8 mouse cellular contexts compared by ENCODE assay signal in the genomic region with DNA sequence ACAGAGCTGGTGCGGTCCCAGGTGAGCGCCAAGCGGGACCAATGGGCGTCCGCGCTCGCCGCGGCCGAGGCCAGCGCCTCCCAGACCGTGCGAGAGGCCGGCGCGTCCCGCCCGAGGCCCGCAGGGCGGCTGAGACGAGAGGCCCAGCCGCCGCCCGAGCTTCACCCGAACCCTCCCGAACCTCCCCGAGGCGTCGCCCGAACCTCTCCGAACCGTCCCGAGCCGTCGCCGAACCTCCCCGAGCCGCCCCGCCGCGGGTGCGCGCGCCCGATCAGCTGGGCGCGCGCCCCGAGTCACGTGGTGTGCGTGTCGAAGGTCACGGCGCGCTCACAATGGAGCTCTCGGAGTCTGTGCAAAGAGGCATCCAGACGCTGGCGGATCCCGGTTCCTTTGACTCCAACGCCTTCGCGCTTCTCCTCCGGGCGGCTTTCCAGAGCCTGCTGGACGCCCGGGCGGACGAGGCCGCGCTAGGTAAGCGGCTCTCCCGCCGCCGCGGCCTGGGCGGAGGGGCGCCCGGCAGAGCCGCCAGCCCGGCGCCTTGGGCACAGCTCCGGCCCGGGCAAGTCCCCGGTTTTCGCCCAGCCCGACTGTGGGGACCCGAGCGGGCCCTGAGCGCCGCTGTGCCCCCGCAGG. TPM values are rescaled to one million over a fixed set of nuclear protein-coding genes. Genes with fewer than 3 reads are reported as not detected.
DNase-seq lines count a peak whose midpoint lies in the region; ATAC-seq and TF ChIP-seq lines count a peak whose summit lies in the region.

TSS of gene Commd3 (plus strand) at position 252 of the 633 bp plus-strand sequence.

- H3K4me2 ChIP-seq in hindbrain, postnatal 0 days (ENCODE audit: low read depth, low read length): peak within 1 kb of the TSS; percentile 83

- whole genome bisulfite sequencing in hindbrain, postnatal 0 days: 1% methylated on average over 76 of the region's 91 CpGs

- no peaks in the 10 kb centered on the region for H3K9me3 ChIP-seq in hindbrain, postnatal 0 days (ENCODE audit: low read length)
- H3K9me3 ChIP-seq in megakaryocyte, embryonic 14.5 days: no peaks in the 10 kb centered on the region

- peak within 1 kb of the TSS; percentile 96 for H3K27ac ChIP-seq in hindbrain, postnatal 0 days

- no peaks in the 10 kb centered on the region for H3K36me3 ChIP-seq in hindbrain, postnatal 0 days (ENCODE audit: insufficient read depth, low read length)
- peaks cover 13% of the 10 kb centered on the region for H3K36me3 ChIP-seq in megakaryocyte, embryonic 14.5 days (replicated peaks; ENCODE audit: low read length)

- H3K9ac ChIP-seq in hindbrain, postnatal 0 days (replicated peaks; ENCODE audit: low read length): peak within 1 kb of the TSS; percentile 91

- DNase-seq in ZHBTc4 (ENCODE audit: low read depth, low spot score): peak; percentile 92
- peak; percentile 89 to 90 for DNase-seq in gastrocnemius, adult 8-10 months (ENCODE audit: low spot score in 2 of 2)
- DNase-seq in hindbrain, postnatal 0 days (ENCODE audit: low spot score): peak; percentile 97
- peak; percentile 79 to 96 for DNase-seq in left cerebral cortex, adult 9 months (ENCODE audit: low spot score in 2 of 2)
- DNase-seq in right cerebral cortex, adult 2 months (ENCODE audit: low spot score in 2 of 2): peak; percentile 94 to 95
- peak; percentile 92 for DNase-seq in urinary bladder, postnatal 10 days (ENCODE audit: low spot score)

- no peaks in the 10 kb centered on the region for H3K27me3 ChIP-seq in hindbrain, postnatal 0 days (ENCODE audit: insufficient read depth, low read length)
- H3K27me3 ChIP-seq in megakaryocyte, embryonic 14.5 days (replicated peaks): peaks cover 3% of the 10 kb centered on the region

- ATAC-seq in common myeloid progenitor, adult 5-6 weeks (replicated peaks; ENCODE audit: low read depth, poor library complexity, severe bottlenecking): peak; percentile 73
- peak; percentile 95 for ATAC-seq in hindbrain, postnatal 0 days

- no peak for TF ChIP-seq CTCF in hindbrain, postnatal 0 days (IDR thresholded peaks at IDR 0.05; ENCODE audit: low read depth)

- no peaks in the 10 kb centered on the region for H3K4me1 ChIP-seq in hindbrain, postnatal 0 days (ENCODE audit: insufficient read depth, low read length)
- peaks cover 15% of the 10 kb centered on the region; the same call in 1 of the 2 replicates for H3K4me1 ChIP-seq in megakaryocyte, embryonic 14.5 days

- peak within 1 kb of the TSS; percentile 62 for H3K4me3 ChIP-seq in hindbrain, postnatal 0 days (ENCODE audit: low read length)
- peak within 1 kb of the TSS; percentile 96 for H3K4me3 ChIP-seq in megakaryocyte, embryonic 14.5 days (replicated peaks)

RNA-seq across cellular contexts. Expression of gene Commd3, which starts in this region (rescaled TPM):
- total RNA-seq in common myeloid progenitor, adult 5-6 weeks (2017): 204 and 213 TPM in 2 replicates
- total RNA-seq in gastrocnemius, adult 8-10 months (2022): 100 to 1,000 TPM in 1 of 4 experiments, 10 to 100 TPM in 3; 93.3 to 100 (median 94.8) TPM
- total RNA-seq in hindbrain, postnatal 0 days (2014; rRNA removed): 137 and 185 TPM in 2 replicates
- 187 and 191 TPM in 2 replicates for polyA plus RNA-seq in hindbrain, postnatal 0 days (2015; fragmentation: Nextera tagmentation; extraction: Ambion mirVana)
- polyA plus RNA-seq in megakaryocyte, embryonic 14.5 days (2012; ENCODE audit: insufficient read depth, low replicate concordance): 48.7 and 223 TPM in 2 replicates

Comparison
In these comparisons a context has a peak if more than half of its experiments do, and no peak if none do; other contexts are left out.
1. Peak in every context shown above with its lines: DNase-seq, ATAC-seq, H3K4me3 ChIP-seq and H3K27ac ChIP-seq.